Mouse (Mus musculus) kidney, adult 8-10 months (tissue): Measurements from ENCODE around the gene Gpr25.

Source experiments
- DNase-seq, 2 experiments: peaks; one replicate each; pipeline ENCODE4 v3.0.0; 2022

Gpr25 gene

GRCm38 (mm10) chr1:136232986-136233790, 27.5 kb downstream of the Gpr25 start:
- no peak for DNase-seq

- no peak for DNase-seq
Observed at GRCm38 (mm10) chr1:136232285-136232926, 28.3 kb downstream of the Gpr25 start.

GRCm38 (mm10) chr1:136231596-136231995, 29.1 kb downstream of the Gpr25 start:
- no peak for DNase-seq

- peak; percentile 71 to 77 for DNase-seq
Observed at GRCm38 (mm10) chr1:136230201-136230600, 30.5 kb downstream of the Gpr25 start.

GRCm38 (mm10) chr1:136229040-136229373, 31.7 kb downstream of the Gpr25 start:
- peak; percentile 74 to 78 for DNase-seq

GRCm38 (mm10) chr1:136228328-136229039, 32.2 kb downstream of the Gpr25 start:
- DNase-seq, result peak; percentile 80 to 85

GRCm38 (mm10) chr1:136227870-136228269, 32.8 kb downstream of the Gpr25 start:
- DNase-seq, result peak; percentile 91 to 95

- DNase-seq, result no peak
Observed at GRCm38 (mm10) chr1:136226626-136227025, 34.0 kb downstream of the Gpr25 start.

- no peak for DNase-seq
Observed at GRCm38 (mm10) chr1:136225846-136226245, 34.8 kb downstream of the Gpr25 start.

GRCm38 (mm10) chr1:136223758-136224342, 36.8 kb downstream of the Gpr25 start:
- DNase-seq, result no peak

GRCm38 (mm10) chr1:136222386-136222785, 38.3 kb downstream of the Gpr25 start:
- no peak for DNase-seq

- no peak for DNase-seq
Observed at GRCm38 (mm10) chr1:136220037-136220871, 40.4 kb downstream of the Gpr25 start.

- DNase-seq, result no peak
Observed at GRCm38 (mm10) chr1:136214304-136214703, 46.4 kb downstream of the Gpr25 start.

GRCm38 (mm10) chr1:136212803-136213202, 47.9 kb downstream of the Gpr25 start, which contains the start of gene Mroh3:
Gene Mroh3, minus strand, starts transcription at chr1:136212828.
- DNase-seq, result no peak
